Mouse (Mus musculus): ENCODE data around the gene B3galt5.

The B3galt5 gene

GRCm38 (mm10) chr16:96348070-96348469, 112.5 kb downstream of the B3galt5 start:
- no peak for DNase-seq

DNA sequence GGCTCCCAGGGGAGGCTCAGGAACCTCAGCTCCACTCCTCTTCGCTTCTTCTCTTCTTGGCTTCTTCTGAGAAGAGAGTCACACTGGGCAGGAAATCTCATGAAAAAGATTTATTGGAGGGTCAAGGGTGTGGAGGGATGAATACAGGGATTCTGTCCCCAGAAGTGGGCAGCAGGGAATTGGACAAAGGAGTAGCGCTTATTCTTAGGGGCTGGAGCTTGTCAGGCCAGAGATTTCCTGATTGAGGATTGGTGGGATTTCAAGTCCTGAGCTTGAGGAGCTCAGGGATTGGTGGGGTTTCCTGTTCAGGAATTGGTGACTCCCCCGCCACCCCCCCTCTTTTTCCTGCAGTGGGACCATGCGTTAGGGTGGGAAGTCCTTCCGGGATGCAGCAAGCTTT, 113.2 kb downstream of the B3galt5 start:
- no peak for DNase-seq

GRCm38 (mm10) chr16:96351520-96351919, 115.9 kb downstream of the B3galt5 start:
- no peak for DNase-seq

DNA sequence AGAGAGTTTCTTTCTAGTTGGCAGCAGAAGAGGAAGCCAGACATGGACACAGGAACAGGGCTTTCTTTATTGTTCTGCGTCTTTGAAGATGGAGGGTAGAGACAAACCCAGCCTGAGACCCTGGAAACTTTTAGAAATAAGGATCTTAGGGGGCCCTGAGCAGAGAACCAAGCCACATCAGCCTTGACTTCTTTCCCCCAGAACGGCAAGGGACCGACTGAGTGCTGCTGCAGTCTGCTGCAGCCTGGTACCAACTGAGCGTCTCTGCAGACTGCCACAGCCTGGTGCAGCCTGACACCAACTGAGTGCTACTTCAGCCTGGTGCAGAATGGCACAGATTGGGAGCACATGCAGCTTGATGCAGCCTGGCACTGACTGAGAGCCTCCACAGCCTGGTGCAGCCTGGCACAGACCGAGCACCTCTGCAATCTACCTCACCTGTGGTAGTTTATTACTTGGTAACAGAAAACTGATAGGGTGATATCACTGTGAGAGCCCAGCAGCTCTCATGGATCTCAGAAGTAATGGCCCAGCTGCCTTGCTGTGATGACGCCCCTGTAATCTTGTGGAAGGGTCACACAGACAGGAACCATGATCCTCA, 117.8 kb downstream of the B3galt5 start:
- DNase-seq = no peak

DNA sequence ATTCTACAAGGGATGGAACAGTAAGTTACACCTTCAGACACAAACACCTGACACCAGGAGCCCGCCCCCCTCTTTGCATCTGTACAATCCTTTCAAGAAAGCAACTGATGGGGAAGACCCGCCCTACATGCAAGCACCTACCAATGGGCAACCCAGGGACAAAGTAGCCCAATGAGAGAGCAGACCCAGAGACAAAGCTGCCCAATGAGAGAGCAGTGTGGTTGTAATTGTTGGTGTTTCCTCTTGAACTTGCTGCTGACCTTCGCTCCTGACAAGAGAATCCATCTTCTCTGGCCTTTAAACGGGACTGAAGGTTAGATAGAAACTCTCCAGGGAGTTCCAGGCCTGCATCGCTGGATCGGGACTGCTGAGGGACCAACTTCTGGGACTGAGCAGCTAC, 118.4 kb downstream of the B3galt5 start:
- DNase-seq = no peak

- peak; percentile 22 to 37 for DNase-seq
Measured at GRCm38 (mm10) chr16:96357903-96358302, 122.3 kb downstream of the B3galt5 start.

- DNase-seq = no peak
Measured at GRCm38 (mm10) chr16:96361305-96362124, 125.9 kb downstream of the B3galt5 start.

- no peak for DNase-seq
Measured at GRCm38 (mm10) chr16:96362873-96363272, 127.3 kb downstream of the B3galt5 start.

- DNase-seq = no peak
Measured at GRCm38 (mm10) chr16:96363277-96363676, 127.7 kb downstream of the B3galt5 start.

GRCm38 (mm10) chr16:96364870-96365269, 129.3 kb downstream of the B3galt5 start:
- DNase-seq = no peak
